Mouse (Mus musculus): Measurements from ENCODE around the gene Col6a1. TPM values are rescaled to one million over a fixed set of nuclear protein-coding genes. Genes with fewer than 3 reads are reported as not detected.

Col6a1 gene
- polyA plus RNA-seq, 1 experiment from 2014 or later: 14.1 TPM

DNA sequence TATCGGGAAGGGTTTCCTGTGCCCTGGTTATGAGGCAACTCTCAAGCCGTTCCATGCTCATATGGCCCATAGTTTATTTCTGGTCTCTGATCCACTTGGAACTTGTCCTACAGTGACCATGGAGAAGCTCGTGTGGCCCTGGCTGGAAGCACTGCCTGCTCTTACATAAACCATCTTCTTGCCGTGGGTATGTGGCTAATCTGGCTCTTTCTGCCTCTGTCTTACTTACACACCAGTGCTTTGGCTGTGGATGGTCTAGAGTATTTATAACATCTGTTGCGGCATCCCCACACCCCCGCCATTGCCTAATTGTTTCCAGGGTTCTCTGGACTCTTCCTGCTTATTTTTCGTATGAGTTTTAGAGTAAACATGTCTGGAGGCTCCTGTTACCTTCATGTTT is 26.2 kb downstream of the Col6a1 start:
- no peak overlapping the region for H3K27ac ChIP-seq
- H3K4me1 ChIP-seq: no peaks in the 10 kb centered on the region
- ATAC-seq: no peak
- no peak overlapping the region for H3K4me2 ChIP-seq
- no peak overlapping the region for H3K4me3 ChIP-seq
- no peaks in the 10 kb centered on the region for H3K27me3 ChIP-seq (replicated peaks)
- H3K36me3 ChIP-seq: no peaks in the 10 kb centered on the region
- 66% methylated on average over 7 of the region's 7 CpGs for WGBS (ENCODE audit: insufficient replicate concordance)
- H3K9me3 ChIP-seq (replicated peaks): no peaks in the 10 kb centered on the region
- H3K9ac ChIP-seq: no peak overlapping the region

DNA sequence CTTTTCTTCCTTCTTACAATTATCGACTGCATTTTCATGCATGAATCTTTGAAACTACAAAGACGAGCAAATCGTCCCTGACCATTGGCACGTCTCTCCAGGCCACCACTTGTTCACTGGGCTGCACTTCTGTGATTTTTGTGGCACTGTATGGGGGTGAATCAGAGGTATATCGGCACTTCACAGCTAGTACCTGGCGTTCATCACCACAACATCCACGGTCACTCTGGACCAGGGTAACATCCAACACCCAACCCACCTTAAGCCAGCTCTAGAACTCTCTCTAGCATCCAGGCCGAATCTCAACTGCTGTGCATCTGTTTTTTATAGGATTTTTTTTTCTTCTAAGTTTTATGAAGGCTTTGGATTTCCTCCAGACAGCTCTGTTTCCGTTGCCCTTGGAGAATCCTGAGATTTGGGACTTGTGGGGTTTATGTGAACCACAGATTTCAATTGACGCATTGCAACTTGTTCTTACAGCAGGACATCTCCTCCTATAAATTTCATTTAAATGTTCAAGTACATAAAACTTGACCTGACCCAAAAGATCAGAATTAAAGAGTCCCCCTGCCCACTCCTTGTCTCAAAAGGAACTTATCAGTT is 30.6 kb downstream of the Col6a1 start:
- Histone ChIP-seq H3K9ac (no peak overlapping the region), H3K9me3 (replicated peaks) (no peaks in the 10 kb centered on the region), H3K36me3 (no peaks in the 10 kb centered on the region), H3K4me3 (no peak overlapping the region), H3K27me3 (replicated peaks) (no peaks in the 10 kb centered on the region), H3K27ac (no peak overlapping the region), H3K4me1 (no peaks in the 10 kb centered on the region), H3K4me2 (no peak overlapping the region)
- no peak for ATAC-seq
- WGBS (ENCODE audit: insufficient replicate concordance): 60% methylated on average over 10 of the region's 10 CpGs

DNA sequence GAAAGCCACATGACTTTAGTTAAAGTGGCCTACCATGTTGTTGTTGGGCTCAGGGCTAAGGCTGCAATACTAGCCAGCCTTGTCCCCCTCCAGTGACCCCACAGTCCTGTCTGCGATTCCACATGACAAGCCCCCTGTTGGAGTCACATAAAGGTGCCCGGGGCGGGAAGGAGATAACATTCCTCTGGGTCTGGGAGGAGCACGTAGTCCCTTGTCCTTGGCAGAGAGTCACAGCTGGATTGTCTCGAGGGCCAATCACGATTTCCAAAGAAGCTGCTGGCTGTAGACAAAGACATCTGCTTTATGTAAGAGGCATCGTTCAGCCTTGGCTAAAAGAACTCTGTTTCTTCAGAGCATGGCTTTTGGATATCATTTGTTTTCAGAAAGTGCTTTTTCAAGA is 31.2 kb downstream of the Col6a1 start:
- H3K36me3 ChIP-seq: no peaks in the 10 kb centered on the region
- H3K4me2 ChIP-seq: no peak overlapping the region
- no peak overlapping the region for H3K27ac ChIP-seq
- H3K4me3 ChIP-seq: no peak overlapping the region
- no peaks in the 10 kb centered on the region for H3K27me3 ChIP-seq (replicated peaks)
- ATAC-seq: no peak
- no peaks in the 10 kb centered on the region for H3K9me3 ChIP-seq (replicated peaks)
- H3K9ac ChIP-seq: no peak overlapping the region
- H3K4me1 ChIP-seq: no peaks in the 10 kb centered on the region
- WGBS (ENCODE audit: insufficient replicate concordance): 31% methylated on average over 7 of the region's 7 CpGs

DNA sequence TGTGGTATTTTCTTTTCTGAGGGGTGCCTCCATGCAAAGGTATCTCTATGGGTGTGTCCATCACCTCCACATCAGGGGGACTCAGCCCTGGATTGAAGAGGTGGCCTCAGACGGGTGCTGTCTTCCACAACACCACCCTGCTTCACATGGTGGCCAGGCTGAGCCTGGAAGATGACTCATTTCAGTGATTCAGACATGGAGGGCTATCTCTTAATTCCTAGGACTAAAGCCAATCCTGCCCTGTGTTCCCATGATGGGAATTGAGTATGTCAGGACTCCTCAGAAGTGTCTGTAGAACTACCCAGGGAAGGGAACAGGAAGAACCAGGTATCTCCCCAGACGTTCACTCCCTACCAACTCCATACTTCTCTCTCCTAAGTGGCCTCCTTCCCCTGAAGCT is 32.5 kb downstream of the Col6a1 start:
- Histone ChIP-seq H3K27me3 (replicated peaks) (no peaks in the 10 kb centered on the region), H3K4me1 (no peaks in the 10 kb centered on the region), H3K36me3 (no peaks in the 10 kb centered on the region), H3K4me3 (no peak overlapping the region), H3K9ac (no peak overlapping the region), H3K9me3 (replicated peaks) (no peaks in the 10 kb centered on the region), H3K4me2 (no peak overlapping the region), H3K27ac (no peak overlapping the region)
- ATAC-seq: no peak
- 49% methylated on average over 2 of the region's 2 CpGs for WGBS (ENCODE audit: insufficient replicate concordance)

DNA sequence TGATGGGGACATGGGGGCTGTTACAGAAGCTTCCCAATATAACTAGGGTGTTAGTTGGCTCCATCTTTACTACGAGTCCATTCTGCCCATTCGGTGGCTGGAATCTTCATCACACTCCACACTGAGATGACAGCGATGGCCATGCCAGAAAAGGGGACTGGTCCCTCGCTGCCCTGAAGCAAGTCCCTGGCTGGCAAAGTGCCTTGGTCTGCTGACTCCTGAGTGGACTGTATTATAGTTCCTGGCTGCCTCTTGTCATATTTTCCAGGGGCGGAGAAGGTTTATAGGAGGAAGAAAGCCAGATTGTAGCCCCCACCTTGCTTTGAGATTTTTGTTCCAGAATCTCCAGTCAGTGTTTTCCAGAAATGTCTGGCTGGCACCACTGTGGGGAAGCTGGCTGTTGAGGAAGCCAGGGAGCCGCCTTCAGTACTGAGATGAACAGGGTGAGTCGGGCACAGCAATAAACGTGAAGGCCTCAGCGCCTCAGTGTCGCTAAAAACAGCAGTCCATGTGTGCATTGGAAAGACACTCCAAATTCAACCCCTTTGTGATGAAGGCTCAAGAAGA is 40.4 kb downstream of the Col6a1 start:
- Histone ChIP-seq H3K4me3 (no peak overlapping the region), H3K9me3 (replicated peaks) (no peaks in the 10 kb centered on the region), H3K27me3 (replicated peaks) (no peaks in the 10 kb centered on the region), H3K36me3 (no peaks in the 10 kb centered on the region), H3K27ac (no peak overlapping the region), H3K9ac (no peak overlapping the region), H3K4me1 (no peaks in the 10 kb centered on the region), H3K4me2 (no peak overlapping the region)
- ATAC-seq: no peak
- 75% methylated on average over 10 of the region's 10 CpGs for WGBS (ENCODE audit: insufficient replicate concordance)

DNA sequence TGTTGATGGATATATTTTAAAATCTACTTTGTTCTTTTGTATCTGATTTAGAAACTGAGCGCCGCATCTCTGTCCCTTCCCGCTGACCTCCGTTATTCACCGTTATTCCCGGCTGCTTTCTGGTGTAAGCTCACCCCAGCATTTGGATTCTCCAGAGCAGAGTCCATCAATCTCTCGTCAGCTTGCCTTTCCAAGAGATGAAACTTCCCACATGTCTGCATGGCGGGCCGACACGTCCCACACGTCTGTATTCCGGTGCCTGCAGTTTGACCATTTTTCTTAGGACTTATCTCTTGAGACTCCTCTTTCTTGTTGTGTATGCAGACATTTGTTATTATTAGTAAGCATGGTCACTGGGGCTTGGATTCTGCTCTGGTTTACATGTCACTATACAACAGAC is 42.0 kb downstream of the Col6a1 start:
- H3K4me3 ChIP-seq: no peak overlapping the region
- WGBS (ENCODE audit: insufficient replicate concordance): 74% methylated on average over 12 of the region's 12 CpGs
- no peak for ATAC-seq
- H3K4me2 ChIP-seq: no peak overlapping the region
- H3K36me3 ChIP-seq: no peaks in the 10 kb centered on the region
- H3K9ac ChIP-seq: no peak overlapping the region
- H3K27ac ChIP-seq: no peak overlapping the region
- H3K27me3 ChIP-seq (replicated peaks): no peaks in the 10 kb centered on the region
- no peaks in the 10 kb centered on the region for H3K9me3 ChIP-seq (replicated peaks)
- no peaks in the 10 kb centered on the region for H3K4me1 ChIP-seq

DNA sequence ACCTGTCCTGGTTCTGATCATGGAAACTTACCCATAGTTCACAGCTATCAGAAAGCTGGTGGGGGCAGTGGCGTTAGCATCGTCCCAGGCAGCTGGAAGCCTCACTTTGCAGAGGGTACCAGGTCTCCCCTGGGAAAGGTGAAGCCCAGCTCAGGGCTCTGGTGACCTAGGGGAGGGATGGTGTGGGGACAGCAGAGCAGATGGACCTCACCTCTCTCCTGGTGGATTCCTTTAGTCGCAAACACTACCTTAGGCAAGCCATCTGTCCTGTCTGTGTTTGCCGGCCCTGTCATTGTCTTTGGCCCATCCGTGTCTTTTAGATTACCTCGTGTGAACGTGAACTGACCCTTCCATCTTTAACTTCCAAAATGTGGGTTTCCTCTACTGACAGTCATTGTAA is 42.5 kb downstream of the Col6a1 start:
- no peak for ATAC-seq
- Histone ChIP-seq H3K4me2 (no peak overlapping the region), H3K4me3 (no peak overlapping the region), H3K36me3 (no peaks in the 10 kb centered on the region), H3K9me3 (replicated peaks) (no peaks in the 10 kb centered on the region), H3K4me1 (no peaks in the 10 kb centered on the region), H3K27ac (no peak overlapping the region), H3K27me3 (replicated peaks) (no peaks in the 10 kb centered on the region), H3K9ac (no peak overlapping the region)
- 70% methylated on average over 7 of the region's 7 CpGs for WGBS (ENCODE audit: insufficient replicate concordance)

DNA sequence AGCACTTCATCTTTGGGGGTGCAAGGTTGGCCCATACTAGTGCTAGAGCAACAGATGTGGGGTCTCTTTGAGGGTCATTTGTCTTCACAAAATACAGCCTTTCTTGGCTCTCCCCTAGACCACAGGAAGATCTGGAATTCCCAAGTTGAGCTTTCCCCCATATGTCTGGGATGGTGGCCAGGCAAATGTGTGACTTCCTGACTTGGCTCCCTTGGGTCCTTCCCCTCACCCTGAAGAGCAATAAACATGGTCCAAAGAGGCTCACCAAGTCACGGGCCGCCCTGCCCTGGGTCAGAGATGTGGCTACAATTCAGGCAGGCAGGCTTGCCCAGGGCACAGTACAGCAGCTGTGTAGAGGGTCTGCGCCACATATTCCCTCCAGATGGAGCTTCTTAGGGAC is 44.1 kb downstream of the Col6a1 start:
- no peaks in the 10 kb centered on the region for H3K36me3 ChIP-seq
- no peaks in the 10 kb centered on the region for H3K4me1 ChIP-seq
- H3K4me3 ChIP-seq: no peak overlapping the region
- H3K4me2 ChIP-seq: no peak overlapping the region
- WGBS (ENCODE audit: insufficient replicate concordance): 66% methylated on average over 3 of the region's 3 CpGs
- H3K27me3 ChIP-seq (replicated peaks): no peaks in the 10 kb centered on the region
- no peak overlapping the region for H3K9ac ChIP-seq
- no peak overlapping the region for H3K27ac ChIP-seq
- H3K9me3 ChIP-seq (replicated peaks): no peaks in the 10 kb centered on the region
- ATAC-seq: no peak

DNA sequence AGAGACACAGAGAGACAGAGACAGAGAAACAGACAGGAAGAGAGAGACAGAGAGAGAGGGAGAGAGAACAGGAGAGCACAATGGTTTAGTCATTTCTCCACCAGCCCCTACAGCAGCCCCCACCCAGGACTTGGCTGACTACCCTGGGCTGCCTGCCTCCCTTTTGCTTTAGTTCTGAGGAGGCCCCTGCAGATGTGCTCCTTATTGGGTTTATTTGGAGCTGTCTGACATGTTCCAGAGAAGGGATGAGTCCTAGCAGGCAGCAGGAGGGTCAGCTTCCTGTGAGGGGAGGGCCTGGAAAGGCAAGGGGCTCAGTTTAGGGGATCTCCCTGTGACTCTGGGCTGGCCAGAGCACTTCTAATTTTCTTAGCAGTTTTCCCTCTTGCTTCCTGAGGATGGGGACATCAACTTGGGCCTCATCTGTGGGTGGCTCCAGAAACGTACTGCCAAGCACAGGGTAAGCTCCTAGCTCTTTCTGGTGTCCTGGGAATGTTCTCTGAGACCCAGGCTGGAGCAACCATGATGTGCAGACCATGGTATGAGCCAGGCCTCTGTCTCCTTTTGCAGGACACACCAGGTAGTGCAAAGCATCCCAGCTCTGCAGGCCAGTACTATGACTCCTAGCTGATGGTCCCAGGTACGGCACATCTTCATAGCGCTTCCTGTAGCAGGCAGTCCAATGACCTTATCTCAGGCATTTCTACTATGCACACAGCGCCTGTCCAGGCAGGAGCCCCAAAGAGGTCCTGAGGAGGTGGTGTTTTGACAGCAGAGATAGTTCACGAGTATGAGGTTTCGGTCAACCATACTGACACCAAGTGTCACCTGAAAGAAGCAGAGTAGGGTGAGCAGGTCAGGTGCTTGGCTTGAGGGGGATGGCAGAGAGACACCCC is 45.0 kb downstream of the Col6a1 start:
- no peaks in the 10 kb centered on the region for H3K9me3 ChIP-seq (replicated peaks)
- H3K4me3 ChIP-seq: no peak overlapping the region
- no peak for ATAC-seq
- no peak overlapping the region for H3K4me2 ChIP-seq
- 61% methylated on average over 6 of the region's 6 CpGs for WGBS (ENCODE audit: insufficient replicate concordance)
- no peak overlapping the region for H3K27ac ChIP-seq
- H3K36me3 ChIP-seq: no peaks in the 10 kb centered on the region
- H3K27me3 ChIP-seq (replicated peaks): no peaks in the 10 kb centered on the region
- no peak overlapping the region for H3K9ac ChIP-seq
- no peaks in the 10 kb centered on the region for H3K4me1 ChIP-seq

DNA sequence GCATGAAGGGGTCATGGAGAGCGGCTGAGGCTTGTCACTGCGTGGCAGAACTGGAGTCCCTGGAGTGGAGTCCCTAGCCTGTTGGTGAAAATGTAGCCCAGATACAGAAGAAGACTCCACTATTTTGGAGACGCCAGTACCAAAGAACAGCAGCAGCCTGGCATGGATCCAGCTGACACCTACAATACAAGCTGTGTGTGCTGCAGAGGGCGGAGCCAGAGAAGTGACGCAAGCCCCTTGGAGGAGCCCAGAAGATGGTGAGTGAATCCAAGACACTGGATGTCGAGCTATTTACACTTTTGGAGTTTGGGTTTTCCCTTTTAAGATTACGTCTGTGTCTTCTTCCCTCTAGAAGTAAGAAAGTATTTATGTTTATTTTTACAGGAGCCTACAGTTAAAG is 47.8 kb downstream of the Col6a1 start:
- H3K9ac ChIP-seq: no peak overlapping the region
- no peak overlapping the region for H3K4me3 ChIP-seq
- ATAC-seq: no peak
- H3K4me2 ChIP-seq: no peak overlapping the region
- H3K9me3 ChIP-seq (replicated peaks): no peaks in the 10 kb centered on the region
- H3K36me3 ChIP-seq: no peaks in the 10 kb centered on the region
- H3K27me3 ChIP-seq (replicated peaks): no peaks in the 10 kb centered on the region
- no peak overlapping the region for H3K27ac ChIP-seq
- WGBS (ENCODE audit: insufficient replicate concordance): 58% methylated on average over 7 of the region's 7 CpGs
- no peaks in the 10 kb centered on the region for H3K4me1 ChIP-seq

DNA sequence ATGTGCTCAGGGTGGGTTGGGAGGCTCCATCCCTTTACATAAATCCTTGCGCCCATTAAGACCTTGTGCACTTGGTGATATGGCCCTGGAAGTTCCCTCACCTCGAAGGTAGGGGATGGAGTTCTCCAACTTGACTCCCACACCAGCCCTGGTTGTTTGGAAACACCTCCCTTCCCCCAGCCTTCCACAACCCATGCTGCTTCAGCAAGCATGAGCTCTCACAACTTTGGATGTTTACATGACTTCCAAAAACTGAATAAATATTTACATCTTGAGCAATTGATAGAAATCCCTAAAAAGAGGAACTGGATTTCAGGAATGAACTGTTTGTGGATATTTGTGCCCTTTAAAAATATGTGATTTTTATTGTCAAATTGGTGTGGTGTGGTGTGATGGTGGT is 50.7 kb downstream of the Col6a1 start:
- ATAC-seq: no peak
- WGBS (ENCODE audit: insufficient replicate concordance): 55% methylated on average over 2 of the region's 2 CpGs
- no peaks in the 10 kb centered on the region for H3K27me3 ChIP-seq (replicated peaks)
- H3K9ac ChIP-seq: no peak overlapping the region
- H3K36me3 ChIP-seq: no peaks in the 10 kb centered on the region
- no peak overlapping the region for H3K27ac ChIP-seq
- no peaks in the 10 kb centered on the region for H3K9me3 ChIP-seq (replicated peaks)
- no peaks in the 10 kb centered on the region for H3K4me1 ChIP-seq
- H3K4me2 ChIP-seq: no peak overlapping the region
- no peak overlapping the region for H3K4me3 ChIP-seq

DNA sequence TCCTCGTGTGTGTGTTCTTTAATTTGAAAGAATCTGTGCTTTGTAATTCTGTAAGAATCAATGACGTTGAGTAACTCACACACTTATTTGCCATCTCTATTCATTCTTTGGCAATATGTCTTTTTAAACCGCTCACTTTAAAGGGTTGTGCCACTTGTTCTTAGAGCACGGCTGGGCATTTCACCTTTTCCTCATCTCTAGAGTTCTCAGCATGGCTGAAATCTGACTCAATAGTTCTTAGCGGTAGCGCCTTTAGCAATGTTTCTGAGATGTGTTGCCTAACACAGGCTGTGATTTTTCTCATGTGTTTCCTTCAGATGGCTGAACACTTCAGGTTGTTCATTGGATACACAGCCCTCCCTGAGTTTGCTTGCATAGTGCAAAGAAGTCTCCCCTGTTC is 51.4 kb downstream of the Col6a1 start:
- Histone ChIP-seq H3K27ac (no peak overlapping the region), H3K9me3 (replicated peaks) (no peaks in the 10 kb centered on the region), H3K36me3 (no peaks in the 10 kb centered on the region), H3K4me1 (no peaks in the 10 kb centered on the region), H3K4me2 (no peak overlapping the region), H3K27me3 (replicated peaks) (no peaks in the 10 kb centered on the region), H3K4me3 (no peak overlapping the region), H3K9ac (no peak overlapping the region)
- no peak for ATAC-seq
- 70% methylated on average over 6 of the region's 6 CpGs for WGBS (ENCODE audit: insufficient replicate concordance)

Data from liver, embryonic 12.5 days (tissue).